Mouse (Mus musculus): ENCODE results near the gene Tpst1. TPM values are rescaled to one million over a fixed set of nuclear protein-coding genes. Genes with fewer than 3 reads are reported as not detected.
"Not testable (repeated sequence)": the region's sequence is repeated elsewhere in the genome, so short reads cannot be mapped to it uniquely, and the experiment has no call there.

Tpst1 gene
- polyA plus RNA-seq (2015; fragmentation: Nextera tagmentation; extraction: Ambion mirVana) = 70.1 and 77.3 TPM in 2 replicates

GRCm38 (mm10) chr5:130073026-130073425 lies at the start of gene Tpst1:
Gene Tpst1, plus strand, starts transcription at chr5:130073326.
- Histone ChIP-seq H3K4me3 (replicated peaks) (no peak within 1 kb of the TSS), H3K9ac (no peak within 1 kb of the TSS), H3K4me2 (no peak within 1 kb of the TSS), H3K9me3 (no peaks in the 10 kb centered on the region), H3K36me3 (no peaks in the 10 kb centered on the region), H3K27ac (no peak within 1 kb of the TSS), H3K27me3 (replicated peaks) (no peaks in the 10 kb centered on the region), H3K4me1 (no peaks in the 10 kb centered on the region)
- no peak for ATAC-seq (ENCODE audit: insufficient read depth, low FRiP score, low read depth)
- WGBS = 86% methylated on average over 6 of the region's 6 CpGs

- Histone ChIP-seq H3K27me3 (replicated peaks) (no peaks in the 10 kb centered on the region), H3K9ac (peak overlapping the region; percentile 37; the same call in 1 of the 2 replicates), H3K4me2 (peak overlapping the region; percentile 93), H3K36me3 (no peaks in the 10 kb centered on the region), H3K4me3 (replicated peaks) (peak overlapping the region; percentile 65), H3K9me3 (no peaks in the 10 kb centered on the region), H3K27ac (peak overlapping the region; percentile 81), H3K4me1 (peaks cover 9% of the 10 kb centered on the region; the same call in 1 of the 2 replicates)
- ATAC-seq (ENCODE audit: insufficient read depth, low FRiP score, low read depth) = peak; percentile 95
- under 1% methylated on average over 32 of the region's 32 CpGs for WGBS
Observed at GRCm38 (mm10) chr5:130023767-130024539, 49.2 kb upstream of the Tpst1 start.

GRCm38 (mm10) chr5:130027134-130027533 lies 46.0 kb upstream of the Tpst1 start:
- H3K9ac ChIP-seq = no peak overlapping the region
- no peak for ATAC-seq (ENCODE audit: insufficient read depth, low FRiP score, low read depth)
- H3K4me2 ChIP-seq = no peak overlapping the region
- no peaks in the 10 kb centered on the region for H3K36me3 ChIP-seq
- H3K27me3 ChIP-seq (replicated peaks) = no peaks in the 10 kb centered on the region
- H3K9me3 ChIP-seq = no peaks in the 10 kb centered on the region
- H3K4me1 ChIP-seq = peaks cover 11% of the 10 kb centered on the region; the same call in 1 of the 2 replicates
- H3K4me3 ChIP-seq (replicated peaks) = no peak overlapping the region
- no peak overlapping the region for H3K27ac ChIP-seq
- WGBS = 69% methylated on average over 5 of the region's 5 CpGs

GRCm38 (mm10) chr5:130027696-130028095 lies 45.4 kb upstream of the Tpst1 start:
- Histone ChIP-seq H3K27ac (no peak overlapping the region), H3K9ac (no peak overlapping the region), H3K4me1 (peaks cover 11% of the 10 kb centered on the region; the same call in 1 of the 2 replicates), H3K36me3 (no peaks in the 10 kb centered on the region), H3K27me3 (replicated peaks) (no peaks in the 10 kb centered on the region), H3K9me3 (no peaks in the 10 kb centered on the region), H3K4me2 (no peak overlapping the region), H3K4me3 (replicated peaks) (no peak overlapping the region)
- 86% methylated on average over 7 of the region's 7 CpGs for WGBS
- no peak for ATAC-seq (ENCODE audit: insufficient read depth, low FRiP score, low read depth)

GRCm38 (mm10) chr5:130029142-130029897 lies 43.8 kb upstream of the Tpst1 start, which contains the start of the genes Asl and Crcp:
Gene Asl, minus strand, starts transcription at chr5:130029247.
Gene Crcp, plus strand, starts transcription at chr5:130029290.
- Histone ChIP-seq H3K4me2 (peak within 1 kb of the TSS; percentile 78), H3K36me3 (no peaks in the 10 kb centered on the region), H3K9ac (peak within 1 kb of the TSS; percentile 51; the same call in 1 of the 2 replicates), H3K4me1 (peaks cover 6% of the 10 kb centered on the region; the same call in 1 of the 2 replicates), H3K27me3 (replicated peaks) (no peaks in the 10 kb centered on the region), H3K9me3 (no peaks in the 10 kb centered on the region), H3K27ac (peak within 1 kb of the TSS; percentile 94), H3K4me3 (replicated peaks) (peak within 1 kb of the TSS; percentile 79)
- ATAC-seq (ENCODE audit: insufficient read depth, low FRiP score, low read depth) = peak; percentile 80
- WGBS = 1% methylated on average over 51 of the region's 51 CpGs

- no peak for ATAC-seq (ENCODE audit: insufficient read depth, low FRiP score, low read depth)
- no peaks in the 10 kb centered on the region for H3K27me3 ChIP-seq (replicated peaks)
- H3K9me3 ChIP-seq = no peaks in the 10 kb centered on the region
- 89% methylated on average over 19 of the region's 19 CpGs for WGBS
- no peak overlapping the region for H3K27ac ChIP-seq
- H3K4me3 ChIP-seq (replicated peaks) = no peak overlapping the region
- 0 out of 2 replicates have a peak, but pooled peaks cover 2% of the 10 kb centered on the region for H3K4me1 ChIP-seq
- H3K36me3 ChIP-seq = no peaks in the 10 kb centered on the region
- H3K9ac ChIP-seq = no peak overlapping the region
- no peak overlapping the region for H3K4me2 ChIP-seq
Observed at GRCm38 (mm10) chr5:130031410-130032390, 41.4 kb upstream of the Tpst1 start.

GRCm38 (mm10) chr5:130033869-130034268 lies 39.3 kb upstream of the Tpst1 start:
- Histone ChIP-seq H3K4me2 (no peak overlapping the region), H3K36me3 (no peaks in the 10 kb centered on the region; the same call in 1 of the 2 replicates), H3K27ac (no peak overlapping the region), H3K4me1 (0 out of 2 replicates have a peak, but pooled peaks cover 2% of the 10 kb centered on the region), H3K9me3 (no peaks in the 10 kb centered on the region), H3K9ac (no peak overlapping the region), H3K27me3 (replicated peaks) (no peaks in the 10 kb centered on the region), H3K4me3 (replicated peaks) (no peak overlapping the region)
- no peak for ATAC-seq (ENCODE audit: insufficient read depth, low FRiP score, low read depth)
- WGBS = 64% methylated on average over 2 of the region's 2 CpGs

- 60% methylated on average over 2 of the region's 2 CpGs for WGBS
Observed at GRCm38 (mm10) chr5:130036300-130036699, 36.8 kb upstream of the Tpst1 start.

GRCm38 (mm10) chr5:130037752-130038455 lies 35.2 kb upstream of the Tpst1 start:
- H3K36me3 ChIP-seq = peaks cover 8% of the 10 kb centered on the region; the same call in 1 of the 2 replicates
- no peaks in the 10 kb centered on the region for H3K4me1 ChIP-seq
- H3K27me3 ChIP-seq (replicated peaks) = no peaks in the 10 kb centered on the region
- no peaks in the 10 kb centered on the region for H3K9me3 ChIP-seq
- no peak overlapping the region for H3K4me2 ChIP-seq
- H3K4me3 ChIP-seq (replicated peaks) = no peak overlapping the region
- no peak overlapping the region for H3K27ac ChIP-seq
- peak; percentile 63; the same call in 1 of the 2 replicates for ATAC-seq (ENCODE audit: insufficient read depth, low FRiP score, low read depth)
- 60% methylated on average over 19 of the region's 19 CpGs for WGBS
- no peak overlapping the region for H3K9ac ChIP-seq

More at GRCm38 (mm10) chr5:130036300-130036699, 36.8 kb upstream of the Tpst1 start:
- not testable (repeated sequence) for H3K4me2 ChIP-seq; H3K9me3 ChIP-seq; H3K27me3 ChIP-seq (replicated peaks); ATAC-seq (ENCODE audit: insufficient read depth, low FRiP score, low read depth); H3K4me3 ChIP-seq (replicated peaks); H3K9ac ChIP-seq; H3K4me1 ChIP-seq; H3K36me3 ChIP-seq; H3K27ac ChIP-seq

GRCm38 (mm10) chr5:130040797-130041196 lies 32.3 kb upstream of the Tpst1 start:
- Histone ChIP-seq H3K4me1 (no peaks in the 10 kb centered on the region; the same call in 1 of the 2 replicates), H3K4me3 (replicated peaks) (no peak overlapping the region), H3K4me2 (no peak overlapping the region), H3K9me3 (no peaks in the 10 kb centered on the region), H3K27me3 (replicated peaks) (no peaks in the 10 kb centered on the region), H3K9ac (no peak overlapping the region), H3K36me3 (peaks cover 9% of the 10 kb centered on the region; the same call in 1 of the 2 replicates), H3K27ac (no peak overlapping the region)
- WGBS = 88% methylated on average over 4 of the region's 4 CpGs
- no peak for ATAC-seq (ENCODE audit: insufficient read depth, low FRiP score, low read depth)

All from stomach, embryonic 15.5 days (tissue).